Mouse (Mus musculus) MEL (cell line): ENCODE data around the gene Hira. TPM values are rescaled to one million over a fixed set of nuclear protein-coding genes. Genes with fewer than 3 reads are reported as not detected.
"Not testable (repeated sequence)": the region's sequence is repeated elsewhere in the genome, so short reads cannot be mapped to it uniquely, and the experiment has no call there.

Experiments
- DNase-seq: peaks from one replicate; pipeline ENCODE4 v3.0.0; 2011; ENCODE audit warnings: low read depth, low spot score
- H3K27ac ChIP-seq: 2 replicates; pipeline ENCODE4 v1.5.1; 2012; ENCODE audit warnings: low read depth, mild to moderate bottlenecking, control low read depth, low read length, moderate library complexity; ENCODE audit not compliant: control insufficient read depth
- H3K27me3 ChIP-seq, 2 experiments: fragments of 150-350 bp in 1 of 2; sonication (generic) in 1 of 2; 2 replicates each; pipeline ENCODE4 v1.6.1; 2012; ENCODE audit warnings: low read length in 2 of 2, mild to moderate bottlenecking in 2 of 2, improper control_type of control experiment in 1 of 2, moderate library complexity in 1 of 2; ENCODE audit not compliant: insufficient read depth in 2 of 2, control insufficient read depth in 1 of 2
- H3K36me3 ChIP-seq, 2 experiments: 2 replicates each; pipeline ENCODE4 v1.6.1; 2012 to 2014; ENCODE audit warnings: low read length in 2 of 2, improper control_type of control experiment in 1 of 2, inconsistent platforms in 1 of 2, mild to moderate bottlenecking in 1 of 2; ENCODE audit not compliant: insufficient read depth in 2 of 2, control insufficient read depth in 1 of 2
- H3K4me1 ChIP-seq, 2 experiments: fragments of 150-350 bp in 1 of 2; sonication (generic) in 1 of 2; 2 replicates each; pipeline ENCODE4 v1.6.1; 2012; ENCODE audit warnings: low read length in 2 of 2, improper control_type of control experiment in 1 of 2, mild to moderate bottlenecking in 1 of 2; ENCODE audit not compliant: insufficient read depth in 2 of 2, control insufficient read depth in 1 of 2
- H3K4me3 ChIP-seq, 2 experiments: fragments of 150-350 bp in 1 of 2; sonication (generic) in 1 of 2; 2 replicates each; pipeline ENCODE4 v1.5.1; 2012; ENCODE audit warnings: low read depth in 2 of 2, low read length in 2 of 2, mild to moderate bottlenecking in 2 of 2, moderate library complexity in 2 of 2, control low read depth in 1 of 2, improper control_type of control experiment in 1 of 2; ENCODE audit not compliant: control insufficient read depth in 1 of 2, insufficient read depth in 1 of 2
- H3K79me2 ChIP-seq: 2 replicates; pipeline ENCODE4 v1.6.1; 2012; ENCODE audit warnings: mild to moderate bottlenecking, low read length, moderate library complexity; ENCODE audit not compliant: control insufficient read depth, poor library complexity, insufficient read depth
- H3K9ac ChIP-seq: 2 replicates; pipeline ENCODE4 v1.6.1; 2012; ENCODE audit warnings: low read depth, mild to moderate bottlenecking, control low read depth, low read length, moderate library complexity; ENCODE audit not compliant: control insufficient read depth, poor library complexity, severe bottlenecking
- H3K9me3 ChIP-seq: fragments of 150-350 bp; sonication (generic); replicated peaks from 2 replicates; pipeline ENCODE4 v1.6.1; 2012; ENCODE audit warnings: mild to moderate bottlenecking, low read length, improper control_type of control experiment, moderate library complexity; ENCODE audit not compliant: insufficient read depth
- CHD2 ChIP-seq: IDR thresholded peaks from 2 replicates; pipeline ENCODE4 v1.6.1; 2011; ENCODE audit warnings: low read length, improper control_type of control experiment
- CTCF ChIP-seq, 3 experiments: IDR thresholded peaks in 2 of 3; conservative IDR thresholded peaks in 1 of 3; 2 replicates each; pipeline ENCODE4 v1.5.1; 2011 to 2012; ENCODE audit warnings: low read length in 3 of 3, low read depth in 2 of 3, mild to moderate bottlenecking in 2 of 3, improper control_type of control experiment in 1 of 3, inconsistent platforms in 1 of 3, mixed read lengths in 1 of 3, moderate library complexity in 1 of 3; ENCODE audit not compliant: control insufficient read depth in 1 of 3, insufficient read depth in 1 of 3, poor library complexity in 1 of 3, severe bottlenecking in 1 of 3
- E2F4 ChIP-seq: IDR thresholded peaks from 2 replicates; pipeline ENCODE4 v1.6.1; 2011; ENCODE audit warnings: low read depth, low read length, improper control_type of control experiment, borderline replicate concordance
- ELF1 ChIP-seq: IDR thresholded peaks from 2 replicates; pipeline ENCODE4 v1.6.1; 2014; ENCODE audit warnings: low read depth, mild to moderate bottlenecking, inconsistent platforms, low read length, improper control_type of control experiment, moderate library complexity
- MEF2A ChIP-seq: IDR thresholded peaks from 2 replicates; pipeline ENCODE4 v1.6.1; 2014; ENCODE audit warnings: low read depth, mild to moderate bottlenecking, inconsistent platforms, low read length, improper control_type of control experiment; ENCODE audit not compliant: poor library complexity, insufficient replicate concordance, severe bottlenecking; ENCODE audit errors: extremely low read depth
- MXI1 ChIP-seq: IDR thresholded peaks from 2 replicates; pipeline ENCODE4 v1.6.1; 2011; ENCODE audit warnings: mild to moderate bottlenecking, low read depth, low read length, improper control_type of control experiment
- MYB ChIP-seq: IDR thresholded peaks from 2 replicates; pipeline ENCODE4 v1.6.1; 2011; ENCODE audit warnings: mild to moderate bottlenecking, low read depth, low read length, improper control_type of control experiment
- POLR2AphosphoS2 ChIP-seq: IDR thresholded peaks from 2 replicates; pipeline ENCODE4 v1.6.1; 2011; ENCODE audit warnings: low read length, improper control_type of control experiment
- TBP ChIP-seq: IDR thresholded peaks from 2 replicates; pipeline ENCODE4 v1.8.0; 2011; ENCODE audit warnings: low read depth, low read length, improper control_type of control experiment
- TCF12 ChIP-seq: IDR thresholded peaks from 2 replicates; pipeline ENCODE4 v1.6.1; 2014; ENCODE audit warnings: low read depth, mild to moderate bottlenecking, inconsistent platforms, low read length, improper control_type of control experiment, moderate library complexity
- ZC3H11A ChIP-seq: IDR thresholded peaks from 2 replicates; pipeline ENCODE4 v1.6.1; 2012; ENCODE audit warnings: low read depth, mild to moderate bottlenecking, inconsistent platforms, low read length, improper control_type of control experiment
- polyA plus RNA-seq, 2 experiments: library from polyadenylated mRNA; stranded (reverse) in 1 of 2; unstranded in 1 of 2; fragments of >175 nt in 1 of 2; fragments of >200 nt in 1 of 2; gene quantifications; 2 replicates each; pipeline versions ENCODE4 v1.2.1 to v1.2.4; 2012; ENCODE audit warnings: low replicate concordance in 2 of 2, low read depth in 1 of 2; ENCODE audit not compliant: insufficient read length in 2 of 2, insufficient read depth in 1 of 2, missing spikeins in 1 of 2
- total RNA-seq: library from RNA; depleted of rRNA; stranded (reverse); fragments of 300-350 nt; gene quantifications from 2 replicates; pipeline ENCODE4 v1.2.3, GENCODE M21; 2012

Gene Hira
- total and polyA plus RNA-seq, 3 experiments: 40.9 to 203 TPM; not detected in 1

DNA sequence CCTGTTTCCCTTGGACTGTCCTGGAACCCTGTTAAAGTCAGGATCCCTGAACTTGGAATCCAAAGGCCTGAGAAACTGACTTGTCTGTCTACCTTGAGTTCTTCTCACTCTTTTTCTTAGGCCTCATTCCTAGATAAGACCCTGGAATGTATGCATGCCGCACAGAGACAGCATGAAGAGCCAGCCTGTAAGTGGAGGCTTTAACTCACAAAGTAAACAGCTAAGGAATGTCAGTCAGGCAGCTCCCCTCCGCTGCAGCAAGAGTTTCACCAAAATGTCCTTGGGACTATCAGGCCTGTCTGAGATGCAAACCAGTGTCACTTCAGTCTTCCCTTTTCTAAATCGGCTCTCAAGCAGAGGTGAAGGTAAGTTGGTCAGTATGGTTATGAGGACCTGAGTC is 94.0 kb downstream of the Hira start:
- no peaks in the 10 kb centered on the region for H3K9me3 ChIP-seq
- no peak overlapping the region for H3K4me3 ChIP-seq
- no peak overlapping the region for H3K9ac ChIP-seq
- peaks cover 3 to 7% of the 10 kb centered on the region in 2 experiments; a peak in 2 of 4 replicates for H3K36me3 ChIP-seq
- no peaks in the 10 kb centered on the region; a peak in 1 of 4 replicates for H3K4me1 ChIP-seq
- H3K27ac ChIP-seq: no peak overlapping the region
- no peak for TF ChIP-seq ZC3H11A
- no peak for TF ChIP-seq MXI1
- TF ChIP-seq CHD2: no peak
- no peak for TF ChIP-seq CTCF (IDR thresholded peaks at IDR 0.05 in 2 of 3, conservative IDR thresholded peaks at IDR 0.05 in 1 of 3; ENCODE audit: control insufficient read depth in 1 of 3, insufficient read depth in 1 of 3, low read depth in 2 of 3, low read length in 3 of 3, poor library complexity in 1 of 3, severe bottlenecking in 1 of 3)
- TF ChIP-seq MEF2A: no peak
- no peak for TF ChIP-seq E2F4
- TF ChIP-seq MYB: no peak
- no peaks in the 10 kb centered on the region for H3K27me3 ChIP-seq
- H3K79me2 ChIP-seq: no peaks in the 10 kb centered on the region
- no peak for DNase-seq

DNA sequence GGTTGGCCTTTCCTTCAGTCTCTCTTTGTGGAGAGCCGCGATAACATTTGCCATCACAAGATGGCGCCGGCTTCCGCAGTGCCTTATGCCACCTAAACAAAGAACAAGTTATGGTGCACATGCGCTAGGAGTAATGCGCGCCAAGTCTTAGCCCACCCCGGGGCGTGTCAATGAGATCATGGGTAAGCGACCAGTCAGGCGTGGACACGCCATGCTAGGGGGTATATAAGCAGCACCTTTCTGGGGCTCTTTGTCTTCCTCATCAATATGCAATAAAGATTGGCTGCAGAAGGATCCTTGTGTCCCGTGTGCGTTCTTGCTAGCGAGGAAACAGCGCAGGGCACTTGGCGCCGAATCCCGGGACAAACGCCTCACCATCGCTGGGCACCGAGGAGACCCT is 98.8 kb downstream of the Hira start:
- not testable (repeated sequence) for H3K79me2 ChIP-seq
- peak in 1 of 3 experiments; percentile 4; a peak in 1 of 6 replicates for TF ChIP-seq CTCF (IDR thresholded peaks at IDR 0.05 in 2 of 3, conservative IDR thresholded peaks at IDR 0.05 in 1 of 3; ENCODE audit: control insufficient read depth in 1 of 3, insufficient read depth in 1 of 3, low read depth in 2 of 3, low read length in 3 of 3, poor library complexity in 1 of 3, severe bottlenecking in 1 of 3)
- TF ChIP-seq, all 39 proteins: peak for 1; not testable (repeated sequence) for 38
- not testable (repeated sequence) for H3K36me3 ChIP-seq, H3K4me1 ChIP-seq, H3K27ac ChIP-seq, DNase-seq, H3K27me3 ChIP-seq, H3K9me3 ChIP-seq, H3K9ac ChIP-seq, H3K4me3 ChIP-seq

DNA sequence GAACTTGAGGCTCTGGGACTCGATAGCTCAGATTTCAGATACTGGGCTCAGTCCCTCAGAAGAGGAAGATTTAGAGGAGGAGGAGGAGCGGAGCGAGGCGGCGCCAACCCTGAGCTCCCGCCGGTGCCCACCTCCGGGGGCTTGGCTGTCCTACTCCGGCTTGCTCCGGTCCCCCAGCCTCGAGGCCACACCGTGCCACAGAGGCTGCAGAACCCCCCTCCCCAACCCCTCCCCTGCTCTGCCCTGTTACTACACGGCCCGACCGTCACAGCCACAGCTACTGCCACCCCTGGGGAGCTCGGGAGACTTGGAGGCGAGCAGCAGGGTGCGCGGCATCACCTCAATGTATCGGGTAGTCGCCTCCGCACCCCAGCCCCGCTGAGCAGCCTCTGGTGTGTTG is 99.5 kb downstream of the Hira start:
- Histone ChIP-seq H3K36me3 (no peaks in the 10 kb centered on the region), H3K79me2 (no peaks in the 10 kb centered on the region), H3K4me3 (no peak overlapping the region), H3K27ac (no peak overlapping the region), H3K9me3 (no peaks in the 10 kb centered on the region), H3K27me3 (no peaks in the 10 kb centered on the region), H3K4me1 (no peaks in the 10 kb centered on the region), H3K9ac (no peak overlapping the region)
- TF ChIP-seq ELF1 (no peak), TBP (no peak), TCF12 (no peak), POLR2AphosphoS2 (no peak)
- DNase-seq: no peak
